ENCODE assay signal across 17 mouse cellular contexts in genomic region chr9:109056916-109057315, GRCm38 (mm10). TPM values are rescaled to one million over a fixed set of nuclear protein-coding genes. Genes with fewer than 3 reads are reported as not detected.
DNase-seq lines count a peak whose midpoint lies in the region; ATAC-seq and TF ChIP-seq lines count a peak whose summit lies in the region.
"Had no signal": no experiment of that assay in that cellular context is flagged by ENCODE, and none has a peak within 500 bp of the region (broad histone marks: within the 10 kb centered on the region; RNA-seq: fewer than 3 reads in every experiment).

No protein-coding gene starts in this region.

- peak overlapping the region; percentile 29; the same call in 1 of the 2 replicates for H3K9ac ChIP-seq in hindbrain, embryonic 13.5 days
- no peak overlapping the region for H3K9ac ChIP-seq in hindbrain, embryonic 14.5 days
- no peak overlapping the region for H3K9ac ChIP-seq in kidney, embryonic 15.5 days
- H3K9ac ChIP-seq: forebrain, embryonic 13.5 days; midbrain, embryonic 12.5 days had no signal

- no peak for TF ChIP-seq CTCF in spleen, adult 2 months (IDR thresholded peaks at IDR 0.05; ENCODE audit: extremely low read depth, insufficient read depth, insufficient read length, insufficient replicate concordance)
- TF ChIP-seq CTCF in bone marrow, adult 2 months (IDR thresholded peaks at IDR 0.05; ENCODE audit: control insufficient read depth, insufficient read depth, low read length), result no peak

- TF ChIP-seq POLR2A in spleen, adult 2 months (IDR thresholded peaks at IDR 0.05; ENCODE audit: low read depth, low read length), result no peak
- no peak for TF ChIP-seq POLR2A in bone marrow, adult 2 months (IDR thresholded peaks at IDR 0.05; ENCODE audit: borderline replicate concordance, control insufficient read depth, low read depth, low read length)

- H3K27ac ChIP-seq in hindbrain, embryonic 13.5 days, result no peak overlapping the region
- no peak overlapping the region for H3K27ac ChIP-seq in hindbrain, embryonic 14.5 days
- peak overlapping the region; percentile 99 for H3K27ac ChIP-seq in spleen, adult 2 months (ENCODE audit: insufficient read depth, low read length)
- H3K27ac ChIP-seq in bone marrow, adult 2 months (ENCODE audit: control insufficient read depth, insufficient read depth, low read depth, low read length, poor library complexity), result peak overlapping the region; percentile 71
- H3K27ac ChIP-seq in kidney, embryonic 15.5 days, result no peak overlapping the region
- H3K27ac ChIP-seq: forebrain, embryonic 13.5 days; hindbrain, postnatal 0 days; midbrain, embryonic 12.5 days had no signal

- peaks cover 29% of the 10 kb centered on the region for H3K4me1 ChIP-seq in hindbrain, embryonic 13.5 days (replicated peaks)
- H3K4me1 ChIP-seq in hindbrain, embryonic 14.5 days (replicated peaks; ENCODE audit: control insufficient read depth, insufficient read depth, low read length), result peaks cover 17% of the 10 kb centered on the region
- peaks cover 29% of the 10 kb centered on the region; the same call in 1 of the 2 replicates for H3K4me1 ChIP-seq in spleen, adult 2 months (ENCODE audit: control insufficient read depth, insufficient read depth, insufficient read length)
- peaks cover 11% of the 10 kb centered on the region for H3K4me1 ChIP-seq in bone marrow, adult 2 months (ENCODE audit: control insufficient read depth, insufficient read depth, low read length)
- peaks cover 34% of the 10 kb centered on the region for H3K4me1 ChIP-seq in kidney, embryonic 15.5 days

- H3K9me3 ChIP-seq in hindbrain, embryonic 13.5 days, result no peaks in the 10 kb centered on the region
- H3K9me3 ChIP-seq in hindbrain, embryonic 14.5 days (ENCODE audit: control insufficient read depth, low read length), result no peaks in the 10 kb centered on the region
- no peaks in the 10 kb centered on the region for H3K9me3 ChIP-seq in kidney, embryonic 15.5 days (replicated peaks)
- H3K9me3 ChIP-seq: forebrain, embryonic 13.5 days; midbrain, embryonic 12.5 days had no signal

- no peak for ATAC-seq in hindbrain, embryonic 13.5 days (ENCODE audit: low FRiP score)
- no peak for ATAC-seq in hindbrain, embryonic 14.5 days (ENCODE audit: low FRiP score)
- no peak for ATAC-seq in kidney, embryonic 15.5 days (replicated peaks; ENCODE audit: low FRiP score)
- ATAC-seq: forebrain, embryonic 13.5 days; hindbrain, postnatal 0 days; lung, postnatal 0 days had no signal

- WGBS in hindbrain, embryonic 13.5 days, result 89% methylated on average over 4 of the region's 4 CpGs
- WGBS in hindbrain, embryonic 14.5 days, result 91% methylated on average over 4 of the region's 4 CpGs
- 57% methylated on average over 4 of the region's 4 CpGs for WGBS in spleen, adult 2 months
- 70% methylated on average over 4 of the region's 4 CpGs for WGBS in bone marrow, adult 2 months
- 88% methylated on average over 4 of the region's 4 CpGs for WGBS in kidney, embryonic 15.5 days

- H3K27me3 ChIP-seq in hindbrain, embryonic 13.5 days, result no peaks in the 10 kb centered on the region
- H3K27me3 ChIP-seq in hindbrain, embryonic 14.5 days (ENCODE audit: control insufficient read depth, insufficient read depth, low read length), result no peaks in the 10 kb centered on the region
- no peaks in the 10 kb centered on the region for H3K27me3 ChIP-seq in spleen, adult 2 months (ENCODE audit: control insufficient read depth, insufficient read depth, low read length)
- H3K27me3 ChIP-seq in kidney, embryonic 15.5 days, result no peaks in the 10 kb centered on the region
- H3K27me3 ChIP-seq: forebrain, embryonic 13.5 days; midbrain, embryonic 12.5 days had no signal

- no peak overlapping the region for H3K4me2 ChIP-seq in hindbrain, embryonic 13.5 days
- H3K4me2 ChIP-seq in hindbrain, embryonic 14.5 days (replicated peaks), result no peak overlapping the region
- no peak overlapping the region for H3K4me2 ChIP-seq in kidney, embryonic 15.5 days
- H3K4me2 ChIP-seq: forebrain, embryonic 13.5 days; heart, embryonic 11.5 days; midbrain, embryonic 12.5 days had no signal

- peaks cover 44% of the 10 kb centered on the region for H3K36me3 ChIP-seq in hindbrain, embryonic 13.5 days
- peaks cover 50% of the 10 kb centered on the region for H3K36me3 ChIP-seq in hindbrain, embryonic 14.5 days (replicated peaks; ENCODE audit: control insufficient read depth, insufficient read depth)
- peaks cover 41% of the 10 kb centered on the region for H3K36me3 ChIP-seq in spleen, adult 2 months (ENCODE audit: control insufficient read depth, insufficient read depth, low read length)
- H3K36me3 ChIP-seq in kidney, embryonic 15.5 days, result peaks cover 55% of the 10 kb centered on the region

- no peak overlapping the region for H3K4me3 ChIP-seq in hindbrain, embryonic 13.5 days
- H3K4me3 ChIP-seq in hindbrain, embryonic 14.5 days (replicated peaks; ENCODE audit: low read length), result no peak overlapping the region
- H3K4me3 ChIP-seq in spleen, adult 2 months (ENCODE audit: extremely low read depth, insufficient read depth, insufficient read length), result peak overlapping the region; percentile 55
- H3K4me3 ChIP-seq in bone marrow, adult 2 months (replicated peaks; ENCODE audit: control insufficient read depth, low read depth, low read length), result peak overlapping the region; percentile 60
- H3K4me3 ChIP-seq in kidney, embryonic 15.5 days (replicated peaks), result no peak overlapping the region
- H3K4me3 ChIP-seq: forebrain, embryonic 13.5 days; midbrain, embryonic 12.5 days had no signal

- DNase-seq in hindbrain, embryonic 14.5 days (ENCODE audit: low spot score), result no peak
- no peak for DNase-seq in spleen, adult 2 months (ENCODE audit: low read depth in 1 of 2, low spot score in 2 of 2)
- DNase-seq in spleen, adult 18-20 months, result no peak
- DNase-seq in naive thymus-derived CD4-positive, alpha-beta T cell, adult 2 months (ENCODE audit: low read depth), result peak; percentile 37
- DNase-seq: adrenal gland, adult 2 months; cerebellum, adult 8-10 months; cerebellum, postnatal 36 days; kidney, adult 11 months; kidney, postnatal 4 days had no signal

RNA-seq across cellular contexts. Expression of gene Trex1, which starts 2.6 kb away (rescaled TPM):
- polyA plus RNA-seq in hindbrain, embryonic 13.5 days (2015; fragmentation: Nextera tagmentation; extraction: Ambion mirVana), result 12.9 and 15.2 TPM in 2 replicates
- polyA plus RNA-seq in hindbrain, embryonic 14.5 days (2014; fragmentation: Nextera tagmentation; extraction: Ambion mirVana), result 9.7 and 16.2 TPM in 2 replicates
- 137 and 262 TPM in 2 replicates for polyA plus RNA-seq in spleen, adult 2 months (2012; rRNA removed)
- polyA plus RNA-seq in bone marrow, adult 2 months (2011; ENCODE audit: insufficient read depth, insufficient read length, low replicate concordance, missing spikeins), result 10.1 and 19.5 TPM in 2 replicates
- 11.1 and 13.8 TPM in 2 replicates for polyA plus RNA-seq in kidney, embryonic 15.5 days (2015; fragmentation: Nextera tagmentation; extraction: Ambion mirVana)

RNA-seq across cellular contexts. Expression of gene Atrip, which starts 17.0 kb away (rescaled TPM):
- 27.8 and 32.4 TPM in 2 replicates for polyA plus RNA-seq in hindbrain, embryonic 13.5 days (2015; fragmentation: Nextera tagmentation; extraction: Ambion mirVana)
- 29.0 and 29.8 TPM in 2 replicates for polyA plus RNA-seq in hindbrain, embryonic 14.5 days (2014; fragmentation: Nextera tagmentation; extraction: Ambion mirVana)
- polyA plus RNA-seq in spleen, adult 2 months (2012; rRNA removed), result 16.2 and 17.0 TPM in 2 replicates
- 5.8 and 10.2 TPM in 2 replicates for polyA plus RNA-seq in bone marrow, adult 2 months (2011; ENCODE audit: insufficient read depth, insufficient read length, low replicate concordance, missing spikeins)
- polyA plus RNA-seq in kidney, embryonic 15.5 days (2015; fragmentation: Nextera tagmentation; extraction: Ambion mirVana), result 26.3 and 27.0 TPM in 2 replicates

RNA-seq across cellular contexts. Expression of gene Shisa5, which starts 18.6 kb away (rescaled TPM):
- polyA plus RNA-seq in hindbrain, embryonic 13.5 days (2015; fragmentation: Nextera tagmentation; extraction: Ambion mirVana), result 64.6 and 66.2 TPM in 2 replicates
- 57.9 and 60.9 TPM in 2 replicates for polyA plus RNA-seq in hindbrain, embryonic 14.5 days (2014; fragmentation: Nextera tagmentation; extraction: Ambion mirVana)
- polyA plus RNA-seq in spleen, adult 2 months (2012; rRNA removed), result 4,319 and 4,795 TPM in 2 replicates
- polyA plus RNA-seq in bone marrow, adult 2 months (2011; ENCODE audit: insufficient read depth, insufficient read length, low replicate concordance, missing spikeins), result 69.2 and 133 TPM in 2 replicates
- polyA plus RNA-seq in kidney, embryonic 15.5 days (2015; fragmentation: Nextera tagmentation; extraction: Ambion mirVana), result 81.7 and 95.6 TPM in 2 replicates

RNA-seq across cellular contexts. Expression of gene Ccdc51, which starts 25.4 kb away (rescaled TPM):
- polyA plus RNA-seq in hindbrain, embryonic 13.5 days (2015; fragmentation: Nextera tagmentation; extraction: Ambion mirVana), result 14.6 and 14.7 TPM in 2 replicates
- polyA plus RNA-seq in hindbrain, embryonic 14.5 days (2014; fragmentation: Nextera tagmentation; extraction: Ambion mirVana), result 11.2 and 11.3 TPM in 2 replicates
- polyA plus RNA-seq in spleen, adult 2 months (2012; rRNA removed), result 5.1 and 5.2 TPM in 2 replicates
- 3.4 and 6.0 TPM in 2 replicates for polyA plus RNA-seq in bone marrow, adult 2 months (2011; ENCODE audit: insufficient read depth, insufficient read length, low replicate concordance, missing spikeins)
- polyA plus RNA-seq in kidney, embryonic 15.5 days (2015; fragmentation: Nextera tagmentation; extraction: Ambion mirVana), result 12.9 and 13.6 TPM in 2 replicates

RNA-seq across cellular contexts. Expression of gene Tma7, which starts 25.5 kb away (rescaled TPM):
- 741 and 764 TPM in 2 replicates for polyA plus RNA-seq in hindbrain, embryonic 13.5 days (2015; fragmentation: Nextera tagmentation; extraction: Ambion mirVana)
- polyA plus RNA-seq in hindbrain, embryonic 14.5 days (2014; fragmentation: Nextera tagmentation; extraction: Ambion mirVana), result 710 and 800 TPM in 2 replicates
- 10.2 and 16.4 TPM in 2 replicates for polyA plus RNA-seq in spleen, adult 2 months (2012; rRNA removed)
- 206 and 254 TPM in 2 replicates for polyA plus RNA-seq in bone marrow, adult 2 months (2011; ENCODE audit: insufficient read depth, insufficient read length, low replicate concordance, missing spikeins)
- 616 and 693 TPM in 2 replicates for polyA plus RNA-seq in kidney, embryonic 15.5 days (2015; fragmentation: Nextera tagmentation; extraction: Ambion mirVana)

Comparison
In these comparisons a context has a peak if more than half of its experiments do, and no peak if none do; other contexts are left out.
1. H3K27ac ChIP-seq: peak in spleen, adult 2 months (single experiment) and bone marrow, adult 2 months (single experiment); none in hindbrain, embryonic 13.5 days (single experiment), hindbrain, embryonic 14.5 days (single experiment) and kidney, embryonic 15.5 days (single experiment).
2. H3K4me3 ChIP-seq: peak in spleen, adult 2 months (single experiment) and bone marrow, adult 2 months (single experiment); none in hindbrain, embryonic 13.5 days (single experiment), hindbrain, embryonic 14.5 days (single experiment) and kidney, embryonic 15.5 days (single experiment).
3. RNA of gene Shisa5, which starts 18.6 kb away (polyA plus RNA-seq): 4,319 to 4,795 TPM in spleen, adult 2 months; 69.2 to 133 TPM in bone marrow, adult 2 months, 81.7 to 95.6 TPM in kidney, embryonic 15.5 days, 64.6 to 66.2 TPM in hindbrain, embryonic 13.5 days and 57.9 to 60.9 TPM in hindbrain, embryonic 14.5 days; every median in the first group is over 10 times any median in the second.